8 mouse cellular contexts compared by ENCODE assay signal in genomic region chr17:34590154-34590987, GRCm38 (mm10). TPM values are rescaled to one million over a fixed set of nuclear protein-coding genes. Genes with fewer than 3 reads are reported as not detected.
DNase-seq lines count a peak whose midpoint lies in the region; ATAC-seq and TF ChIP-seq lines count a peak whose summit lies in the region.

No protein-coding gene starts in this region.

- H3K9me3 ChIP-seq in limb, embryonic 12.5 days, result no peaks in the 10 kb centered on the region
- H3K9me3 ChIP-seq in stomach, embryonic 14.5 days (ENCODE audit: control insufficient read depth, low read depth, low read length), result no peaks in the 10 kb centered on the region

- TF ChIP-seq POLR2A in cerebellum, adult 2 months (IDR thresholded peaks at IDR 0.05; ENCODE audit: borderline replicate concordance, insufficient read depth, low read length), result no peak
- no peak for TF ChIP-seq POLR2A in testis, adult 2 months (IDR thresholded peaks at IDR 0.05; ENCODE audit: control insufficient read depth, low read depth, low read length)

- WGBS in cerebellum, adult 2 months, result 67% methylated on average over 15 of the region's 15 CpGs
- 68% methylated on average over 15 of the region's 15 CpGs for WGBS in limb, embryonic 12.5 days
- 67% methylated on average over 15 of the region's 15 CpGs for whole genome bisulfite sequencing in stomach, embryonic 14.5 days

- ATAC-seq in limb, embryonic 12.5 days (ENCODE audit: insufficient number of reproducible peaks, insufficient read depth, low FRiP score, low TSS enrichment, low read depth), result no peak
- ATAC-seq in stomach, embryonic 14.5 days (ENCODE audit: insufficient number of reproducible peaks, insufficient read depth, low FRiP score, low read depth), result no peak
- ATAC-seq in erythroblast, adult 5-6 weeks (replicated peaks; ENCODE audit: low FRiP score, poor library complexity, severe bottlenecking), result no peak

- H3K9ac ChIP-seq in limb, embryonic 12.5 days (replicated peaks), result peak overlapping the region; percentile 18; the same call in 1 of the 2 replicates
- H3K9ac ChIP-seq in stomach, embryonic 14.5 days (replicated peaks; ENCODE audit: low read depth, low read length), result no peak overlapping the region

- no peak for TF ChIP-seq CTCF in cerebellum, adult 2 months (IDR thresholded peaks at IDR 0.05; ENCODE audit: borderline replicate concordance, insufficient read depth, low read depth, low read length)
- TF ChIP-seq CTCF in testis, adult 2 months (IDR thresholded peaks at IDR 0.05; ENCODE audit: control insufficient read depth, insufficient read depth, insufficient replicate concordance, low read depth, low read length), result no peak

- no peak overlapping the region for H3K4me3 ChIP-seq in cerebellum, adult 2 months (replicated peaks; ENCODE audit: insufficient read depth, low read depth, low read length)
- H3K4me3 ChIP-seq in testis, adult 2 months (ENCODE audit: control insufficient read depth, low read depth, low read length), result peak overlapping the region; percentile 12
- H3K4me3 ChIP-seq in limb, embryonic 12.5 days (replicated peaks), result no peak overlapping the region
- H3K4me3 ChIP-seq in stomach, embryonic 14.5 days (ENCODE audit: low read depth, low read length), result no peak overlapping the region; the same call in 1 of the 2 replicates

- H3K27ac ChIP-seq in cerebellum, adult 2 months (ENCODE audit: insufficient read depth, low read length), result peak overlapping the region; percentile 99; the same call in 1 of the 2 replicates
- H3K27ac ChIP-seq in testis, adult 2 months (ENCODE audit: control insufficient read depth, insufficient read depth, low read depth, low read length), result 0 out of 2 replicates have a peak overlapping the region, but pooled peaks have one; percentile 2
- H3K27ac ChIP-seq in limb, embryonic 12.5 days, result peak overlapping the region; percentile 100
- peak overlapping the region; percentile 99; the same call in 1 of the 2 replicates for H3K27ac ChIP-seq in stomach, embryonic 14.5 days (ENCODE audit: low read length)

- no peaks in the 10 kb centered on the region for H3K36me3 ChIP-seq in testis, adult 2 months (ENCODE audit: control insufficient read depth, insufficient read depth, low read length)
- peaks cover 15% of the 10 kb centered on the region for H3K36me3 ChIP-seq in limb, embryonic 12.5 days
- H3K36me3 ChIP-seq in stomach, embryonic 14.5 days (ENCODE audit: control insufficient read depth, insufficient read depth, low read length), result peaks cover 10% of the 10 kb centered on the region

- peaks cover 23% of the 10 kb centered on the region for H3K4me1 ChIP-seq in cerebellum, adult 2 months (ENCODE audit: control insufficient read depth, insufficient read depth, low read length)
- H3K4me1 ChIP-seq in testis, adult 2 months (ENCODE audit: control insufficient read depth, insufficient read depth, low read length), result peaks cover 53% of the 10 kb centered on the region
- H3K4me1 ChIP-seq in limb, embryonic 12.5 days (replicated peaks), result peaks cover 70% of the 10 kb centered on the region
- peaks cover 54% of the 10 kb centered on the region for H3K4me1 ChIP-seq in stomach, embryonic 14.5 days (ENCODE audit: control insufficient read depth, insufficient read depth, low read length)

- H3K4me2 ChIP-seq in limb, embryonic 12.5 days, result peak overlapping the region; percentile 97
- peak overlapping the region; percentile 88 for H3K4me2 ChIP-seq in stomach, embryonic 14.5 days (replicated peaks; ENCODE audit: low read depth, low read length)

- DNase-seq in cerebellum, adult 2 months, result peak; percentile 13 to 25
- no peak for DNase-seq in cerebellum, postnatal 25 days
- DNase-seq in testis, postnatal 14 days (ENCODE audit: low spot score), result no peak
- DNase-seq in layer of hippocampus, postnatal 36 days, result no peak

- H3K27me3 ChIP-seq in cerebellum, adult 2 months (ENCODE audit: control insufficient read depth, insufficient read depth, low read length), result no peaks in the 10 kb centered on the region
- H3K27me3 ChIP-seq in testis, adult 2 months (ENCODE audit: control insufficient read depth, insufficient read depth, low read length), result 0 out of 2 replicates have a peak, but pooled peaks cover 2% of the 10 kb centered on the region
- no peaks in the 10 kb centered on the region for H3K27me3 ChIP-seq in limb, embryonic 12.5 days
- H3K27me3 ChIP-seq in stomach, embryonic 14.5 days (ENCODE audit: control insufficient read depth, insufficient read depth, low read length), result no peaks in the 10 kb centered on the region

RNA-seq across cellular contexts. Expression of gene Pbx2, which starts 0.7 kb away (rescaled TPM):
- 69.5 and 72.3 TPM in 2 replicates for polyA plus RNA-seq in cerebellum, adult 2 months (2012; rRNA removed)
- 9.6 and 11.2 TPM in 2 replicates for polyA plus RNA-seq in testis, adult 2 months (2012; rRNA removed)
- polyA plus RNA-seq in limb, embryonic 12.5 days (2016; fragmentation: Nextera tagmentation; extraction: Ambion mirVana), result 24.6 and 26.6 TPM in 2 replicates
- 13.1 and 15.5 TPM in 2 replicates for polyA plus RNA-seq in stomach, embryonic 14.5 days (2014; fragmentation: Nextera tagmentation; extraction: Ambion mirVana)
- 10 to 100 TPM; 63.0 to 63.9 TPM for total RNA-seq in layer of hippocampus, postnatal 36 days (2021)
- total RNA-seq in erythroblast, adult 5-6 weeks (2015; ENCODE audit: low replicate concordance), result 8.4 and 10.4 TPM in 2 replicates
- 5.5 and 5.9 TPM in 2 replicates for total RNA-seq in erythroblast, adult 5-6 weeks (2017; ENCODE audit: low replicate concordance)

RNA-seq across cellular contexts. Expression of gene Gpsm3, which starts 0.8 kb away (rescaled TPM):
- 2.6 and 3.1 TPM in 2 replicates for polyA plus RNA-seq in cerebellum, adult 2 months (2012; rRNA removed)
- polyA plus RNA-seq in testis, adult 2 months (2012; rRNA removed), result 1.7 and 1.9 TPM in 2 replicates
- polyA plus RNA-seq in limb, embryonic 12.5 days (2016; fragmentation: Nextera tagmentation; extraction: Ambion mirVana), result 2.6 and 3.8 TPM in 2 replicates
- polyA plus RNA-seq in stomach, embryonic 14.5 days (2014; fragmentation: Nextera tagmentation; extraction: Ambion mirVana), result 6.1 and 8.0 TPM in 2 replicates
- 1 to 10 TPM; 2.1 to 2.2 TPM for total RNA-seq in layer of hippocampus, postnatal 36 days (2021)
- 69.6 and 82.3 TPM in 2 replicates for total RNA-seq in erythroblast, adult 5-6 weeks (2015; ENCODE audit: low replicate concordance)
- total RNA-seq in erythroblast, adult 5-6 weeks (2017; ENCODE audit: low replicate concordance), result 11.6 and 21.3 TPM in 2 replicates

RNA-seq across cellular contexts. Expression of gene Ager, which starts 7.3 kb away (rescaled TPM):
- polyA plus RNA-seq in cerebellum, adult 2 months (2012; rRNA removed), result 1.4 and 1.8 TPM in 2 replicates
- polyA plus RNA-seq in testis, adult 2 months (2012; rRNA removed), result 0.43 and 0.66 TPM in 2 replicates
- 2.8 and 3.5 TPM in 2 replicates for polyA plus RNA-seq in limb, embryonic 12.5 days (2016; fragmentation: Nextera tagmentation; extraction: Ambion mirVana)
- polyA plus RNA-seq in stomach, embryonic 14.5 days (2014; fragmentation: Nextera tagmentation; extraction: Ambion mirVana), result 3.7 and 3.8 TPM in 2 replicates
- under 1 TPM; 0.60 to 0.94 TPM for total RNA-seq in layer of hippocampus, postnatal 36 days (2021)
- 0.84 TPM in 1 of 2 replicates, not detected in the other for total RNA-seq in erythroblast, adult 5-6 weeks (2015; ENCODE audit: low replicate concordance)
- 0.26 and 1.7 TPM in 2 replicates for total RNA-seq in erythroblast, adult 5-6 weeks (2017; ENCODE audit: low replicate concordance)

RNA-seq across cellular contexts. Expression of gene Rnf5, which starts 13.1 kb away (rescaled TPM):
- polyA plus RNA-seq in cerebellum, adult 2 months (2012; rRNA removed), result 125 and 137 TPM in 2 replicates
- 56.6 and 63.4 TPM in 2 replicates for polyA plus RNA-seq in testis, adult 2 months (2012; rRNA removed)
- 143 and 145 TPM in 2 replicates for polyA plus RNA-seq in limb, embryonic 12.5 days (2016; fragmentation: Nextera tagmentation; extraction: Ambion mirVana)
- 104 and 105 TPM in 2 replicates for polyA plus RNA-seq in stomach, embryonic 14.5 days (2014; fragmentation: Nextera tagmentation; extraction: Ambion mirVana)
- total RNA-seq in layer of hippocampus, postnatal 36 days (2021), result 10 to 100 TPM; 79.4 to 87.3 TPM
- 22.2 and 30.2 TPM in 2 replicates for total RNA-seq in erythroblast, adult 5-6 weeks (2015; ENCODE audit: low replicate concordance)
- 4.1 and 6.1 TPM in 2 replicates for total RNA-seq in erythroblast, adult 5-6 weeks (2017; ENCODE audit: low replicate concordance)

RNA-seq across cellular contexts. Expression of gene Agpat1, which starts 13.7 kb away (rescaled TPM):
- 172 and 179 TPM in 2 replicates for polyA plus RNA-seq in cerebellum, adult 2 months (2012; rRNA removed)
- 891 and 908 TPM in 2 replicates for polyA plus RNA-seq in testis, adult 2 months (2012; rRNA removed)
- 50.5 and 53.4 TPM in 2 replicates for polyA plus RNA-seq in limb, embryonic 12.5 days (2016; fragmentation: Nextera tagmentation; extraction: Ambion mirVana)
- 53.1 and 53.9 TPM in 2 replicates for polyA plus RNA-seq in stomach, embryonic 14.5 days (2014; fragmentation: Nextera tagmentation; extraction: Ambion mirVana)
- 100 to 1,000 TPM; 159 to 169 TPM for total RNA-seq in layer of hippocampus, postnatal 36 days (2021)
- 9.6 and 16.5 TPM in 2 replicates for total RNA-seq in erythroblast, adult 5-6 weeks (2015; ENCODE audit: low replicate concordance)
- 8.2 and 12.4 TPM in 2 replicates for total RNA-seq in erythroblast, adult 5-6 weeks (2017; ENCODE audit: low replicate concordance)

Comparison
In these comparisons a context has a peak if more than half of its experiments do, and no peak if none do; other contexts are left out.
1. DNase-seq: peak in cerebellum, adult 2 months (2 of 2); none in cerebellum, postnatal 25 days (0 of 2), testis, postnatal 14 days (single experiment) and layer of hippocampus, postnatal 36 days (0 of 2).
2. H3K27ac ChIP-seq: peak in every context shown above with its lines; median percentile 100 in limb, embryonic 12.5 days; 99 in cerebellum, adult 2 months; 99 in stomach, embryonic 14.5 days; 2 in testis, adult 2 months.